Mouse (Mus musculus) kidney, adult 8-10 months (tissue): Measurements from ENCODE around the gene Gpd1.
"Not testable (repeated sequence)": the region's sequence is repeated elsewhere in the genome, so short reads cannot be mapped to it uniquely, and the experiment has no call there.

ENCODE experiments used
- DNase-seq, 2 experiments: peaks; one replicate each; pipeline ENCODE4 v3.0.0; 2022

Gpd1 gene

GRCm38 (mm10) chr15:99717386-99718334 is at the start of gene Gpd1:
Gene Gpd1 (plus strand): TSS chr15:99717515.
- DNase-seq: peak; percentile 85 to 87

- no peak for DNase-seq
Measured at GRCm38 (mm10) chr15:99667544-99667943, 49.8 kb upstream of the Gpd1 start.

DNA sequence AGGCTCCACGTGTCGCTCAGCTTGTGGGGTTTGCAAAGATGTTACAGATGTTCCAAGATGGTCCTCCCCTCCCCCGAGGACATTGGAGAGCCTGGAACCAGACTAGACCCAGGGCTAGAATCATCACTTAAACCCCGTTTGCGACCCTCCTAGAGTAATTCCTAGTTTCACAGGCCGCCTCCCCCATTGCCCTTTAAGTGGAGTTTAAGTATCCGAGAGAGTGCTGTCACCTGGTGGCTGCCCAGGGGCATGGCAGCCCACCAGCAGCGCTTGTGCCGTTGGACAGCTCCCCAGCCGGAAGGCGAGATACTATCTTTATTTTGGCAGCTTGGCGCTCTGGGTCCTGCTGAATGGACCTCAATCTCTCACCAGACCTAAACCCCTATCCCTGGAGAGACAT is 48.4 kb upstream of the Gpd1 start:
- DNase-seq: peak; percentile 42 to 77

DNA sequence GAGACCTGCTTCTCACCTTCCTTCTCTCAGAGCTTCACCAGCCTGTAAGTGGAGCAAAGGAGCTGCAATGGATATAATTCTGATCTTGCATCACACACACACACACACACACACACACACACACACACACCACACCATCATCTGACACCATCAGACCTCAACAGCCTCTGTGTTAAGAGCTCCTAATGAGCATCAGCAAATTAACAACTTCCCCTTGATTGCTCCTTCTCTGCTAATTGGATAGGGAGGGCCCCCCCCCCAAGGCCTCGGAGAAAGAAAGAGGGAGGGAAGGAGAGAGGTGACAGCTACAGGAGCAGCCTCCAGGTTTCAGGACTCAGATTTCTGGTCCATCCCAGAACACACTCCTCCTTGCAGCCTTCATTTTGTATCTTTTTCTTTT is 47.9 kb upstream of the Gpd1 start:
- DNase-seq: no peak

GRCm38 (mm10) chr15:99670154-99670821 is 47.0 kb upstream of the Gpd1 start, which contains the start of gene Asic1:
Gene Asic1 (plus strand): TSS chr15:99670368.
- DNase-seq: peak; percentile 35 to 40

DNA sequence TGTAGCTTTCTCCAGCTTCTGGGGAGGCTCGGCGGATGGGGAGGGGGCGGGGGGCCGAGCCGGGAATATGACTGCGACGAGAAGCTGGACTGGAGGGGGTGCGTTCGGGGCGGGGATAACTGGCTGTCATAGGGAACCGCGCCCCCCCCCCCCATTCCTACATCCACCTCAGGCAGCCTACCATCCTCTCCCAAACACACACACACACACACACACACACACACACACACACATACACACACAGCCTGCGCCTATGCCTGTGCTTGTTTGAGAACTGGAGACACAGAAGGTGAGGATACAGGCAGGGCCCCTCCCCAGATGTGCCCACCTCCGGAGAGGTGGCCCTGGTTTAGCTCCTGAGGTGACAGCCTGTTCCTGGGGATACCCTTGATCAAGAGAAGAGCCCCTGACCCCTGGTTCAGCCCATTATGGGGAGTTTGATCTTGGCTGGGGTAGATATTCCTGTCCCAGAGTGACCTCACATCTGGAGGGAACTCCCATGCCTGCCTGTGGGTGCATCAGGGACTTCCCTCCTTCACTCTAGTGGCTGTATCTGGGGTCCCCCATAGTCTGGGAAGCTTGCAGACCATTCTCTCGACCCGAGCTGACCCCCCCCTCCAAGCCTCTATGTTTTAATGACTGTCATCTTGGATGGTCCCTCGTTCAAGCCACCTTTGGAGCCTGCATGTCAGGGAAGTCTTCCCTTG is 46.2 kb upstream of the Gpd1 start:
- no peak for DNase-seq

GRCm38 (mm10) chr15:99671783-99672182 is 45.5 kb upstream of the Gpd1 start:
- DNase-seq: no peak

- no peak for DNase-seq
Measured at GRCm38 (mm10) chr15:99674866-99675265, 42.4 kb upstream of the Gpd1 start.

GRCm38 (mm10) chr15:99677089-99677488 is 40.2 kb upstream of the Gpd1 start:
- no peak for DNase-seq

GRCm38 (mm10) chr15:99678063-99678800 is 39.1 kb upstream of the Gpd1 start:
- no peak for DNase-seq

- DNase-seq: no peak
Measured at GRCm38 (mm10) chr15:99679008-99679407, 38.3 kb upstream of the Gpd1 start.

DNA sequence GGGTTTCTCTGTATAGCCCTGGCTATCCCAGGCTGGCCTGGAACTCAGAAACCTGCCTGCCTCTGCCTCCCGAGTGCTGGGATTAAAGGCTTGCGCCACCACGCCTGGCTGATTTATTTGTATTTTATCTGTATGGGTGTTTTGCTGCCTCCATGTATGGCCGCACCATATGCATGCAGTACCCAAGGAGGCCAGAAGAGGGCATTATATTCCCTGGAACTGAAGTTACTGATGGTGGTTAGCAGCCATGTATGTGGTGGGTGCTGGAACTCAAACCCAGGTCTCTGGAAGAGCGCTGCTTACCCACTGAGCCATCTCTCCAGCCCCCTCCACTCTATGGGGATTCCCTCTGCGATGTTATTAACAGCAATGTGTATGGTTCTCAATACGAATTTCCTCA is 34.4 kb upstream of the Gpd1 start:
- no peak for DNase-seq

- no peak for DNase-seq
Measured at GRCm38 (mm10) chr15:99684156-99684555, 33.2 kb upstream of the Gpd1 start.

GRCm38 (mm10) chr15:99688712-99689111 is 28.6 kb upstream of the Gpd1 start:
- peak in 1 of 2 experiments; percentile 60 for DNase-seq

GRCm38 (mm10) chr15:99690924-99691323 is 26.4 kb upstream of the Gpd1 start:
- no peak for DNase-seq

GRCm38 (mm10) chr15:99691976-99692375 is 25.3 kb upstream of the Gpd1 start:
- DNase-seq: no peak

GRCm38 (mm10) chr15:99697309-99697708 is 20.0 kb upstream of the Gpd1 start:
- no peak for DNase-seq

DNA sequence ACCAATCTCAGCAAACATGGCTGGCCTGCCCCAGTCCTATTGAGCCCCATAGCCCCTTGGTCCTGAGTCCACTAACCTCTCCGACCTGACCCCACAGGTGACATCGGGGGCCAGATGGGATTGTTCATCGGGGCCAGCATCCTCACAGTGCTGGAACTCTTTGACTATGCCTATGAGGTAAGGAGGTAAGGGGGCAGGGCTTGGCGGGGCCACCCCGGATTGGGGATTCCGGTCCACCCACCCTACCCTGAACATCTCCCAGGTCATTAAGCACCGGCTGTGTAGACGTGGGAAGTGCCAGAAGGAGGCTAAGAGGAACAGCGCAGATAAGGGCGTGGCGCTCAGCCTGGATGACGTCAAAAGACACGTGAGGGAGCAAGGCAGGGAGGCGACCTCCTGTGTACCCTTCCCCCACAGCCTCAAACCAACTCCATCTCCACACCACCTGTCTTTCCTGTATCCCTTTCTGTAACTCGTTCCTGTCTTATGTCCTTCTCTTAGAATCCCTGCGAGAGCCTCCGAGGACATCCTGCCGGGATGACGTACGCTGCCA is 18.7 kb upstream of the Gpd1 start:
- DNase-seq: no peak

DNA sequence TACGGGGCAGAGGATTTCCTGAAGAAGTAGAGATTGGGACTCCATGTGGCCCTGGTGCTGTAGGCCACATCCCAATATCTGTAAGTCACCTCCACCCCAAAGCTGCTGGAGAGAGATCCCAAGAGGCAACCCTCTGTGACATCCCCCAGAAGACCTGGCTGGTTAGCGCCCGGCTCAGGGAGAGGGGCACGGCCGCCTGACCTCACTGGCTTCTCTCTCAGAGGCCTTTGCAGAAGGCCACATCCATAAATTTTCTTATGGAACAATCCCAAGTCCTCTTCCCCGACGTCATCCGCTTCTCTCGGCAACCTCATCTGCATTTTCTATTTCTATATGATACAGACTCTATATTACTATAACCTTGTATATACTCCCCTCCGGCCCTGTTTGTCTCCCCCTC is 17.6 kb upstream of the Gpd1 start:
- DNase-seq: no peak

GRCm38 (mm10) chr15:99700219-99701106 is 16.9 kb upstream of the Gpd1 start:
- DNase-seq: peak in 1 of 2 experiments; percentile 53

DNA sequence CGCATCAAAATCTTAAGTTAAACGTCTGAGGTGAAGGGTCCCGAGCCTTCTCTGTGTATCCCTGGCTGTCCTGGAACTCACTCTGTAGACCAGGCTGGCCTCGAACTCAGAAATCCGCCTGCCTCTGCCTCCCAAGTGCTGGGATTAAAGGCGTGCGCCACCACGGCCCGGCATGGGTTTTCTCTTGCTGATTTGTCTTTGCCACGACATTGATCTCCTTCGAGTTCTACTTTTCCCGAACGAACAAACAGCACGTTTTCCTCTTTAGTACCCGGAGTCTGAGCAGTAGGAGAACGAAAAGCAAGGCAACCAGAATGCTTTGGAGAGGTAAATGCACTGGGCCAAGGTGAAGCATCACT is 15.7 kb upstream of the Gpd1 start:
- not testable (repeated sequence) for DNase-seq
